Mouse (Mus musculus): ENCODE measurements around the gene Papola.

Gene Papola

DNA sequence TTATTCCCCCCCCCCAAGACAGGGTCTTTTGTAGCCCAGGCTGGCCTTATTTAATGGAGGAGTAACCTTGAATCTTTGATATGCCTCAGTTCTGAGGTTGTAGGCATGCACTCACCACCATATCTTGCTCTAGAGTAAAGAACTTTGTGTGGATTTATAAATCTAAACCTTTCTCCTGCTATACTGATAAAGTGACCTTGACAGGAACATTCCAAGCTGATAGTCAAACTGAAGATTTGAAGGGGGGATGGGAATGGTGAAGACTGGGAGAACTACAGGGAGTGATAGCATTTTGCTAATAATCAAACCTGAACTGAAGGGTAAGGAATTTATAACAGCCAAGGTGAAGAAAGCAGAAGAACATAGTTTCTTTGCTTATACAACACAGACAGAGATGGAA, 13.5 kb downstream of the Papola start:
- CTCF ChIA-PET: interaction anchor here (0.6 kb wide), 1 partner anchor 10 kb away, joined by 3 read pairs; no protein-coding TSS in a partner anchor

- CTCF ChIA-PET: interaction anchor here (0.8 kb wide), 1 partner anchor 70 kb away, joined by 3 read pairs; no protein-coding TSS in a partner anchor
Measured at GRCm38 (mm10) chr12:105805790-105806189, 21.3 kb downstream of the Papola start.

DNA sequence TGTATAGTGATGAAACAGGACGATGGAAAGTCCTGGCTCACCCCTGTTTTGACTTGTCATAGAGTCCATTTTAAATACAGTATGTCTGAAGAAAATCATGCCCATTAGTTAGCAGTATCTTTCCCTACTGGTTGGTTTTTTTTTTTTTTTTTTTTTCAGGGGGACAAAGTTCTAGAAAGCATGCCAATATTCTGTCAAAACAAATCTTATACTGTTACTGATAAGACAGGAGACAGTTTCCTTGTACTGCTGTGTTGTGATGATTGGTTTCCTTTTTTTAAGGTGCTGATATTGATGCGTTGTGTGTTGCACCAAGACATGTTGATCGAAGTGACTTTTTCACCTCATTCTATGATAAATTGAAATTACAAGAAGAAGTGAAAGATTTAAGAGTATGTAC, 21.7 kb downstream of the Papola start:
- CTCF ChIA-PET: interaction anchor here (0.8 kb wide), 1 partner anchor 71 kb away, joined by 3 read pairs; no protein-coding TSS in a partner anchor

DNA sequence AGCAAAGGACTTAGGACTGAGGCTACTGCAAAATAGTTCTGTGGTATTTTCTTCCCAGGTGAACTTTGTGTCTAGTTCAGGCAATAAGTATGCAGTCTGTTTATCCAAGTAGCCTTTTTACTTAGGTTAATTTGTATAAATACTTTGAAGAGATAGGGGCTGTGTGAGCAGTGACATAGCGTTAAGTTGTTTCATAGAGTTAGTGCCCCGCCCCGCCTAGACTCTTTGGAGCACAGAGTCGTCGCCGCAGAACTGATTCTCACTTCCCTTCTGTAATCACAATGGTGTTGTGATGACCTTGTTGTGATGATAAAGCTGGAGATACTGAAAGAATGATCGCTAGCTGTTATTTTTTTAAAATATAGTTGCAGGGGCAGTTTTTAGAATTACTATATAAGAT, 22.9 kb downstream of the Papola start:
- CTCF ChIA-PET: no interaction called here

- CTCF ChIA-PET: no interaction called here
Measured at GRCm38 (mm10) chr12:105808945-105809344, 24.5 kb downstream of the Papola start.

DNA sequence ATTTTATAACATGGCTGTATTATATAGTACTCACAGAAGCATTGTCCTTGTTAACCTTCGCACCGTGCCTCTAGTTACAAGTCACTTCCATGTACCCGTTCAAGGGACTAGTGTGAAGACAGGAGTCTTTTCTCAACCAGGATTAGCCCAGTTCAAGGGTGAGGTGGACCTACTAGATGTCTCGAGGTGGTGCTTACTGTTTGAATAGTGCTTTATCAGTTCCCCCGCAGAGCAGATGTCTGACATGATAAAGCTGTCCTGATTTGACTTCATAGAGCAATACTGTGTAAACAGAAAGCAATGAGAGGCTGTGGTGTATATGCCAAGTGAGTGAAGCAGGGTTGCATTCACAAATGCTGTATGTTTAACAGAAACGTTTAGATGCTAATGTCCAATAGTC, 26.1 kb downstream of the Papola start:
- CTCF ChIA-PET: no interaction called here

DNA sequence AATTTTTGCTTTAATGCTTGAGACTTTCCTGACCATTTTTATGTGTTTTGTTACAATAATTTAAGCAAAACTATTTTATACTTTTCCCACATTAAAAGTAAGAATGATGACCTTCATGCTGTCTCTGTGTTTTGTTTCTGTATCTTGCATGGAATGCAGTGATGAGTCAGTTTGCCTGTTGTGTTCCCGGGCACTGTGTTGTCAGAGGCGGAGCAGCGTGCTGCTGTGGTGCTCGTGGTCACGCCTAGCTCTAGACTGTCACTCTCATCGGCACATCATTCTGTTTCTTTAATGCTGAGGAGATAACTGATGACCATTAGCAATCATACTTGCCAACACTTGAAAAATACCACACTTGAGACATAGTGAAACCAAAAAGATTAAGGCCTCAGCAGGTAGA, 29.5 kb downstream of the Papola start:
- CTCF ChIA-PET: no interaction called here

GRCm38 (mm10) chr12:105823472-105823871, 39.0 kb downstream of the Papola start:
- CTCF ChIA-PET: no interaction called here

- CTCF ChIA-PET: interaction anchor here (0.5 kb wide), 1 partner anchor 213 kb away, joined by 4 read pairs; no protein-coding TSS in a partner anchor
Measured at GRCm38 (mm10) chr12:105824743-105825142, 40.2 kb downstream of the Papola start.

DNA sequence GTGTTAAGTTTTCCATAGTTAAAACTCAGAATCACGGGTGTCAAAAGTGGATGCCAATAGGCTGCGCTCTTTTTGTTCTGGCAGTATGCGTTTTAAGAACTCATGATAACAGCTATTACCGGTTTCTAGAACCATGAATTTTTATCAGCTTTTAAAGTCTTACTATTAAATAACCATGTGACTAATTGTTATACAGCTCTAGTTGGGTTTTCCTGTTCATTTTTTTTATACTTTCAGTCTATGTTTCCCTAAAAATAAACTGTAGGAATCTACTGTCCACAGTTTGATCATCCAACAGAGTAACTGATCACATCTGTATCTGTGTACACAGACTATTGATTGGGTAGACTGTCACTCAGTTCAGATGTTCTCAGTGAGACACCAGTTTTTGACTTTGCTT, 40.8 kb downstream of the Papola start:
- CTCF ChIA-PET: interaction anchor here (0.5 kb wide), 1 partner anchor 213 kb away, joined by 4 read pairs; no protein-coding TSS in a partner anchor

GRCm38 (mm10) chr12:105832541-105832940, 48.0 kb downstream of the Papola start:
- CTCF ChIA-PET: no interaction called here

DNA sequence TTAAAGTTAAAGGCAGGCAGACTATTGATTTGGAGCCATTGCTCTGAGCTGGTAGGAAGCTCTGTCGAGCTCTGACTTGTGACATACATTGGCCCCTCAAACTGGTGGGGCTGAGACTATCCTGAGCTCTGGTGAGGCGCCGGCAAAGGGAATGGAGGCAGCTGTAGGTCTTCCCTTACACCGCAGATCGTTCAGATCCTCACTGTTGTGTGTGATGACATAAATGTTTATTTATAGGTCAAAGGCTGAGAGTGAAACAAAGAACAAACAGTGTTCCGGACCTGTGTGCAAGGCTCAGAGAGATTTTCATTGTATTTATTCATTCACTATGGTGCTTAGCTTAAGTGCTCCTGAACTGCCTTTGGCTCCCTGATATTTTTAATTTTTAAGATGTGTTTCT, 50.4 kb downstream of the Papola start:
- CTCF ChIA-PET: no interaction called here

DNA sequence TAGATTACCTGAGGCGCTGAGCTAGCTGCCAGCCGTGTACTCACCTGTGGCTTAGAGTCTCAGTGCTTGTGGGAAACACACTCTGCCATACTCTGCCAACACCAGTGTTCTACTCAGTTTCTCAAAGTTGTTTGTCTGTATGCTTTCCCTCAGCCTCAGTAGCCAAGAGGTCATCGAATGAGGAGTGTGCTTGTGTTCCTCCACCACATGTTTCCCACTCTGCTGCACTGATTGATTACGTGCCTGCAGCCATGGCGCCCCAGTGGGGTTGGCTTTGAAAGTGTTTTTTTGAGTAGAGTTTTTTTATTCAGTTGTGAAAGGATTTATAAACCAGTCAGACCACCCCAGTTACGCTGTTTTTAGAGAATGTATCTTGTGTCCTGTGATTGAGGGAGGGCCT, 51.1 kb downstream of the Papola start:
- CTCF ChIA-PET: no interaction called here

DNA sequence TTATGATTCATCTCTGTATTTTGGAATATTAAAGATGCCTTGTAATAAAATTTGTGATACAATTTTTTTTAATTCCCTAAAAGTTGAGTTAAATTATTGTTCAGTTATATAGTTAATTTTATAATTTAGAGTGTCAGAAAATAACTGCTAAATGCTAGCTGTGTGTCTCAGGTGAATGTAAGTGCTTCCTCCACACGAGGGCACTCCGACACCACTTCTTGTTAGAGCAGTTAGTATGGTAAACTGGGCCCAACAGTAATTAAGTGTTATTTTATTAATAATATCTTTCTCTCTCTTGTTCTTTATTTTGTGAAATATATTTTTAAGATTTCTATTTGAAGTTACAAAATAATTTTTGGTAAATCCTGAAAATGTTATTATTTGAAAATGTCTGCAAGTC, 51.7 kb downstream of the Papola start:
- CTCF ChIA-PET: no interaction called here

DNA sequence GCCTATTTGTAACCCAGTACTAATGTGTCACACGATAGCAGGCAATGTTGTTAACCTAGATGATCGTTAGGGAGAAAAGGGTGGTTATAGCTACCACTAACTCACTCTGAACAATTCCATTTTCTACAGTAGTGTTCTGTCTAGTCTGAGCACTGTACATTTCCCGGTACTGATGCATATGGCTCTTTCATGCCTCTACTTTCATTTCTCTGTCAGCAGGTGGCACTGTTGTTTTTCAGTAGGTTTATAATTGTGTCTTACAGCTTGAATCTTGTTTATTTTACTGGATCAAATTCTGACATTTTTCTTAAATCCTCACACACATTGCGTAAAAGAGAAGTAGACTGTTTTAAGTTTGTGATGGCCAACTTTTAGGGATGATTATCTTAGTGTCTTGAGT, 54.6 kb downstream of the Papola start:
- CTCF ChIA-PET: interaction anchor here (0.6 to 1.1 kb wide), 2 partner anchors 9 to 93 kb away, joined by 3 read pairs; no protein-coding TSS in a partner anchor

- CTCF ChIA-PET: interaction anchor here (0.6 to 0.7 kb wide), 2 partner anchors 149 to 221 kb away, joined by 5 to 10 read pairs; no protein-coding TSS in a partner anchor
Measured at GRCm38 (mm10) chr12:105840545-105840944, 56.1 kb downstream of the Papola start.

DNA sequence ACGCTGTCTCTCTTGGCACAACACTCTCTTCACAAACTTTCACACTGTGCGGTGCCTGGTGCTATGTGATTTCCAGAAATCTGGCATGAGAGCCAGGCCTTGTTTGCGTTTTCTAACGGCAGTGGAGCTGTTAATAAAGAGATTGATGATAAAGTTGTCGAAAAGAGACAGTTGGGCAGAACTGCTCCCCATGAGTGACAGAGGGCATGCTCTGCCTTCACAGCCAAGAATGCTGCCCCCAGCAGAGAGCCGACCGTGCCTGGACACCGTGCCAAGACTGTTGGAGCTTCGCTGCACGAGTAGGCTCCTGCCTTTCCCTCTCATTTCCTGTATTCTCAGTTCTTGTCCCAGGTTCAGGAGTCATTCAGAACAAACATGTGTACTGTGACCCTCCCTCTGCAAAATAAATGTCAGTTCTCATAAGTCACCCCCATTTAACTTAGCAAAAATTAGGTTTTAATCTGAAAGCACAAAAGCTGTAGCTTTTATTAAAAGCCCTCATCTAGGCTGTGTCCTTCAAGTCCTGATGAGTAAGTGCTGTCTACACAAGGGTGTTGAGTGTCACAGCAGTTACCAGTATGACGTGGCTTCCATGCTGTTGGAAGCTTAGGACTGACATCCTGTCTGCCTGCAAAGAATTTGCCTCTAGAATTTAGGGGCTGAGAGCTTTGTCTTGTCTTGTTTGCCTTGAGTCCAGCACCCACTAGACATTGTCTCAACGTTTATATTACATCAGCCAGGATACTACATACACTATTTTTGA, 58.9 kb downstream of the Papola start:
- CTCF ChIA-PET: no interaction called here

DNA sequence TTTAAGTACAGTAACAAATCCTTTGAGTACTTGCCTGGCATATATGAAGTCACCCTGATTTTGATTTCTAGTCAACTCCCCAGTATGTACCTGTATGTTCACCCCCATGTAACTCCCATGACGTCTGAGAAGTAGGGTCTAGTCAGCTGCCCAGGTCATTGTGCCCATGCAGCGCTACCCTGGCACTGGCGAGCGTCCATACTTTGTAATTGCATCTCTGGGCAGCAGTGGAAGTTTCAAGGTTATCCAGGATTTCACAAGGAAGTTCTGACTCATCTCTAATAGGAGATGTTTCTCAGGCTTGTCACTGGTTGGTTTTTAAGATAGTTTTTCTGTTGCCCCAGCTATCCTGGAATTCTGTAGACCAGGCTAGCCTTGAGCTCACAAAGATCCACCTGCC, 59.9 kb downstream of the Papola start:
- CTCF ChIA-PET: no interaction called here

GRCm38 (mm10) chr12:105849102-105849501, 64.6 kb downstream of the Papola start:
- CTCF ChIA-PET: interaction anchor here (1.1 kb wide), 1 partner anchor 10 kb away, joined by 3 read pairs; no protein-coding TSS in a partner anchor

DNA sequence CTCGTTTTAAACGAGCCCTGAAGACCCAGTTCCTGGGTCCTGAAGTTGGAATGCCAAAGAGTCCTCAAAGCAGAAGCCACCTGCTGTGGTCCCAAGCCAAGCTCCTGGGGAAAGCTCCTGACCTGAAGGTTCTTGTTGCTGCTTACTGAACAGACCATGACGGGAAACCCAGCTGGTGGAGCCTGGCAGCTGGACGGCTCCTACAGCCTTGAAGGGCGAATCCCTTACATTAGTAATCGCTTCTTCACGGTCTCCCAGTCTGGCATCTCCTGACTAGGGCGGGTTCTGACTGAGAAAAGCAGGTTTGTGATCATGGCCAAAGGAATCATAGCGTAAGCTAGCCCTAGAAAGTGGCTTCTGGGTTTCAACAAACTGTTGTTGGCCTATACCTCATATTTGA, 66.2 kb downstream of the Papola start:
- CTCF ChIA-PET: no interaction called here

GRCm38 (mm10) chr12:105852798-105853197, 68.3 kb downstream of the Papola start:
- CTCF ChIA-PET: no interaction called here

DNA sequence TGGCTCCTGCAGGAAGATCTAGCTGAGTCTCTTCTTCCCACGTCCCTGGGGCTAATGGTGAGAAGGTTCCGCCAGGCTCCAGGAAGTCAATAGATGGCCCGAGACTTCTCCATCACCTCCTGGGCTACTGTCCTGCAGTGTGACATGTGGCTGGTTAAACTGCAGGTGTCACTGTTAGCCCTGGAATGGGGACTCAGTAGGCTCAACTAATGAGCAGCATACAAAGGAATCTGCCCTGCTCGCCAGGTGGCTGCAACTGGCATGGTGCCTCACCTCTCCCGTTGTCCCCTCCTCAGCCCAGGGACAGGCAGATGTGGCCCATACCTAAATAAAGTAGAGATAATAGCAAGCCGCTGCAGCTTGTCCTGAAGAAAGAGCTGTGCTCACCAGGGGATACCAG, 70.1 kb downstream of the Papola start:
- CTCF ChIA-PET: no interaction called here

GRCm38 (mm10) chr12:105857902-105858640, 73.6 kb downstream of the Papola start:
- CTCF ChIA-PET: no interaction called here
